14 mouse cellular contexts compared by ENCODE assay signal in genomic region chr8:122076183-122076842, GRCm38 (mm10).
DNase-seq lines count a peak whose midpoint lies in the region; ATAC-seq lines count a peak whose summit lies in the region.
"Had no signal": no experiment of that assay in that cellular context is flagged by ENCODE, and none has a peak within 500 bp of the region (broad histone marks: within the 10 kb centered on the region; RNA-seq: fewer than 3 reads in every experiment).

No protein-coding gene starts in this region.

- intact Hi-C loops in heart, postnatal 25 days (cut with DNase I) = no loop called here

- no peaks in the 10 kb centered on the region for H3K36me3 ChIP-seq in heart, embryonic 14.5 days (ENCODE audit: control insufficient read depth, insufficient read depth, low read length)
- H3K36me3 ChIP-seq in midbrain, embryonic 11.5 days (ENCODE audit: control insufficient read depth, insufficient read depth, low read length) = no peaks in the 10 kb centered on the region
- H3K36me3 ChIP-seq in midbrain, embryonic 10.5 days = no peaks in the 10 kb centered on the region
- H3K36me3 ChIP-seq in limb, embryonic 13.5 days = no peaks in the 10 kb centered on the region
- H3K36me3 ChIP-seq in neural tube, embryonic 15.5 days = no peaks in the 10 kb centered on the region

- H3K4me2 ChIP-seq in heart, embryonic 14.5 days (ENCODE audit: low read length) = no peak overlapping the region; the same call in 1 of the 2 replicates
- H3K4me2 ChIP-seq in midbrain, embryonic 11.5 days = no peak overlapping the region
- 0 out of 2 replicates have a peak overlapping the region, but pooled peaks have one; percentile 1 for H3K4me2 ChIP-seq in limb, embryonic 13.5 days (replicated peaks)
- H3K4me2 ChIP-seq in neural tube, embryonic 15.5 days = no peak overlapping the region
- H3K4me2 ChIP-seq: hindbrain, embryonic 14.5 days had no signal

- 0 out of 2 replicates have a peak overlapping the region, but pooled peaks have one; percentile 17 for H3K9ac ChIP-seq in heart, embryonic 14.5 days (ENCODE audit: low read length)
- no peak overlapping the region for H3K9ac ChIP-seq in midbrain, embryonic 11.5 days (ENCODE audit: low read length)
- no peak overlapping the region for H3K9ac ChIP-seq in limb, embryonic 13.5 days
- H3K9ac ChIP-seq in neural tube, embryonic 15.5 days (replicated peaks) = no peak overlapping the region
- H3K9ac ChIP-seq: hindbrain, embryonic 14.5 days had no signal

- WGBS in heart, embryonic 14.5 days = 14% methylated on average over 23 of the region's 23 CpGs
- 38% methylated on average over 23 of the region's 23 CpGs for WGBS in midbrain, embryonic 11.5 days
- 48% methylated on average over 23 of the region's 23 CpGs for WGBS in midbrain, embryonic 10.5 days
- 18% methylated on average over 23 of the region's 23 CpGs for WGBS in limb, embryonic 13.5 days
- WGBS in neural tube, embryonic 15.5 days = 70% methylated on average over 23 of the region's 23 CpGs

- H3K4me3 ChIP-seq in heart, embryonic 14.5 days (ENCODE audit: control insufficient read depth in 1 of 2, insufficient read depth in 1 of 2, low read depth in 1 of 2, low read length in 2 of 2) = no peak overlapping the region
- H3K4me3 ChIP-seq in midbrain, embryonic 11.5 days (ENCODE audit: low read depth, low read length) = no peak overlapping the region
- no peak overlapping the region for H3K4me3 ChIP-seq in midbrain, embryonic 10.5 days
- H3K4me3 ChIP-seq in limb, embryonic 13.5 days = no peak overlapping the region
- no peak overlapping the region for H3K4me3 ChIP-seq in neural tube, embryonic 15.5 days (replicated peaks)

- no peaks in the 10 kb centered on the region for H3K9me3 ChIP-seq in heart, embryonic 14.5 days (ENCODE audit: control insufficient read depth, low read length)
- no peaks in the 10 kb centered on the region for H3K9me3 ChIP-seq in midbrain, embryonic 11.5 days (ENCODE audit: control insufficient read depth, low read length)
- no peaks in the 10 kb centered on the region for H3K9me3 ChIP-seq in midbrain, embryonic 10.5 days (replicated peaks)
- no peaks in the 10 kb centered on the region for H3K9me3 ChIP-seq in limb, embryonic 13.5 days
- H3K9me3 ChIP-seq in neural tube, embryonic 15.5 days (replicated peaks) = no peaks in the 10 kb centered on the region

- peaks cover 14% of the 10 kb centered on the region for H3K27me3 ChIP-seq in heart, embryonic 14.5 days (ENCODE audit: control insufficient read depth, insufficient read depth, low read length)
- no peaks in the 10 kb centered on the region for H3K27me3 ChIP-seq in midbrain, embryonic 11.5 days (ENCODE audit: control insufficient read depth, insufficient read depth, low read length)
- H3K27me3 ChIP-seq in midbrain, embryonic 10.5 days (ENCODE audit: low read depth, poor library complexity, severe bottlenecking) = peaks cover 69% of the 10 kb centered on the region
- H3K27me3 ChIP-seq in limb, embryonic 13.5 days = peaks cover 65% of the 10 kb centered on the region
- no peaks in the 10 kb centered on the region for H3K27me3 ChIP-seq in neural tube, embryonic 15.5 days (replicated peaks)

- H3K27ac ChIP-seq in heart, embryonic 14.5 days (replicated peaks in 1 of 2; ENCODE audit: control insufficient read depth in 1 of 2, insufficient read depth in 1 of 2, low read depth in 2 of 2, low read length in 2 of 2) = no peak overlapping the region
- no peak overlapping the region for H3K27ac ChIP-seq in midbrain, embryonic 11.5 days (ENCODE audit: low read depth, low read length)
- H3K27ac ChIP-seq in midbrain, embryonic 10.5 days (replicated peaks) = no peak overlapping the region; the same call in 1 of the 2 replicates
- H3K27ac ChIP-seq in limb, embryonic 13.5 days = no peak overlapping the region
- H3K27ac ChIP-seq in neural tube, embryonic 15.5 days (replicated peaks) = no peak overlapping the region
- H3K27ac ChIP-seq: hindbrain, embryonic 14.5 days had no signal

- no peak for ATAC-seq in heart, embryonic 14.5 days (ENCODE audit: insufficient number of reproducible peaks, insufficient read depth, low FRiP score, low read depth)
- no peak for ATAC-seq in midbrain, embryonic 11.5 days (ENCODE audit: low FRiP score)
- ATAC-seq in limb, embryonic 13.5 days (ENCODE audit: low FRiP score, low read depth) = no peak
- no peak for ATAC-seq in neural tube, embryonic 15.5 days (ENCODE audit: low FRiP score)
- ATAC-seq: forebrain, embryonic 14.5 days had no signal

- H3K4me1 ChIP-seq in heart, embryonic 14.5 days (ENCODE audit: control insufficient read depth in 2 of 2, insufficient read depth in 2 of 2, low read length in 2 of 2) = peaks cover 7 to 10% of the 10 kb centered on the region in 2 experiments
- peaks cover 7% of the 10 kb centered on the region; the same call in 1 of the 2 replicates for H3K4me1 ChIP-seq in midbrain, embryonic 11.5 days (ENCODE audit: control insufficient read depth, insufficient read depth, low read length)
- H3K4me1 ChIP-seq in midbrain, embryonic 10.5 days = peaks cover 39% of the 10 kb centered on the region
- peaks cover 35% of the 10 kb centered on the region for H3K4me1 ChIP-seq in limb, embryonic 13.5 days
- H3K4me1 ChIP-seq in neural tube, embryonic 15.5 days = no peaks in the 10 kb centered on the region

- DNase-seq in heart, postnatal 25 days (ENCODE audit: low spot score) = no peak
- DNase-seq in midbrain, embryonic 11.5 days (ENCODE audit: low spot score, missing footprints) = peak; percentile 87
- no peak for DNase-seq in midbrain, embryonic 10.5 days (ENCODE audit: low spot score)
- DNase-seq in adrenal gland, postnatal 36 days = peak; percentile 29 to 41
- DNase-seq: cerebellum, postnatal 10 days; gastrocnemius, postnatal 10 days; kidney, adult 18-20 months; spleen, adult 18-20 months; thymus, postnatal 36 days had no signal

Comparison
In these comparisons a context has a peak if more than half of its experiments do, and no peak if none do; other contexts are left out.
1. DNase-seq: peak in midbrain, embryonic 11.5 days (single experiment) and adrenal gland, postnatal 36 days (2 of 2); none in heart, postnatal 25 days (single experiment) and midbrain, embryonic 10.5 days (single experiment).